Mouse (Mus musculus): ENCODE measurements around the gene Gm20388.

DNA sequence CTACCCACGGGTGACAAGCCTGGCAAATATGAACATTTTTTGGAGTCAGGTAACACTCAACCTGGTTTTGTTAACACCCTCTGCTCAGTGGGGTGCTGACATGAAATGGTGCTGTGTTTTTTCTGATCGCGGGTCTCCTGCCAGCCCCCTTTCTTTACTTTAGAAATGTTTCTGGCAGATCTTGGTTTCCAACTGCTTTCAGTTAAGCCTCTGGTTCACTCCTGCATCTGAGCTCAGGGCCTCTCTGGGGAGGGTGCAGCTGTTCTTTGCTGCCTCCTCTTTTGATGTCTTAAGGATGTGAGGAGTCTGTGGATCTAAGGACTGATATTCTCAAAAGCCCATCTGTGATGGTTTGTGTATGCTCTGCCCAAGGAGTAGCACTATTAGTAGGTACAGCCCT is 4165.8 kb downstream of the Gm20388 start:
- TF ChIP-seq POLR2A (IDR thresholded peaks at IDR 0.05; ENCODE audit: borderline replicate concordance, extremely low read depth, insufficient read depth, insufficient read length, poor library complexity, severe bottlenecking) (no peak), CTCF (IDR thresholded peaks at IDR 0.05; ENCODE audit: borderline replicate concordance, extremely low read depth, insufficient read depth, insufficient read length) (no peak)

Data from brain, embryonic 14.5 days (tissue).